Mouse (Mus musculus): ENCODE measurements around the gene Dnajc5. TPM values are rescaled to one million over a fixed set of nuclear protein-coding genes. Genes with fewer than 3 reads are reported as not detected.
A peak's percentile ranks its signal among the peaks of the same experiment; 100 is the strongest.

Gene Dnajc5
- polyA plus RNA-seq, 1 experiment from 2014 or later = 69.8 TPM

GRCm38 (mm10) chr2:181541761-181542380 is 21.6 kb downstream of the Dnajc5 start:
- H3K4me2 ChIP-seq (ENCODE audit: low read length) = no peak overlapping the region
- H3K36me3 ChIP-seq (ENCODE audit: control insufficient read depth, insufficient read depth, low read length) = peaks cover 21% of the 10 kb centered on the region
- no peaks in the 10 kb centered on the region for H3K27me3 ChIP-seq (ENCODE audit: control insufficient read depth, insufficient read depth, low read length)
- H3K9me3 ChIP-seq (ENCODE audit: control insufficient read depth, low read length) = no peaks in the 10 kb centered on the region
- 92% methylated on average over 6 of the region's 6 CpGs for WGBS
- no peak overlapping the region for H3K27ac ChIP-seq (replicated peaks in 1 of 2; ENCODE audit: control insufficient read depth in 1 of 2, insufficient read depth in 1 of 2, low read depth in 2 of 2, low read length in 2 of 2)
- H3K9ac ChIP-seq (ENCODE audit: low read length) = no peak overlapping the region
- peaks cover 4 to 9% of the 10 kb centered on the region in 2 experiments for H3K4me1 ChIP-seq (ENCODE audit: control insufficient read depth in 2 of 2, insufficient read depth in 2 of 2, low read length in 2 of 2)
- H3K4me3 ChIP-seq (ENCODE audit: control insufficient read depth in 1 of 2, insufficient read depth in 1 of 2, low read depth in 1 of 2, low read length in 2 of 2) = no peak overlapping the region
- no peak for ATAC-seq (ENCODE audit: insufficient number of reproducible peaks, insufficient read depth, low FRiP score, low read depth)

- Histone ChIP-seq H3K9ac (ENCODE audit: low read length) (no peak overlapping the region), H3K4me2 (ENCODE audit: low read length) (no peak overlapping the region), H3K27ac (replicated peaks in 1 of 2; ENCODE audit: control insufficient read depth in 1 of 2, insufficient read depth in 1 of 2, low read depth in 2 of 2, low read length in 2 of 2) (no peak overlapping the region), H3K4me1 (ENCODE audit: control insufficient read depth in 2 of 2, insufficient read depth in 2 of 2, low read length in 2 of 2) (no peaks in the 10 kb centered on the region), H3K27me3 (ENCODE audit: control insufficient read depth, insufficient read depth, low read length) (no peaks in the 10 kb centered on the region), H3K36me3 (ENCODE audit: control insufficient read depth, insufficient read depth, low read length) (peaks cover 57% of the 10 kb centered on the region), H3K4me3 (ENCODE audit: control insufficient read depth in 1 of 2, insufficient read depth in 1 of 2, low read depth in 1 of 2, low read length in 2 of 2) (no peak overlapping the region), H3K9me3 (ENCODE audit: control insufficient read depth, low read length) (no peaks in the 10 kb centered on the region)
- ATAC-seq (ENCODE audit: insufficient number of reproducible peaks, insufficient read depth, low FRiP score, low read depth) = no peak
- 88% methylated on average over 7 of the region's 7 CpGs for WGBS
Measured at GRCm38 (mm10) chr2:181546142-181546541, 25.9 kb downstream of the Dnajc5 start.

DNA sequence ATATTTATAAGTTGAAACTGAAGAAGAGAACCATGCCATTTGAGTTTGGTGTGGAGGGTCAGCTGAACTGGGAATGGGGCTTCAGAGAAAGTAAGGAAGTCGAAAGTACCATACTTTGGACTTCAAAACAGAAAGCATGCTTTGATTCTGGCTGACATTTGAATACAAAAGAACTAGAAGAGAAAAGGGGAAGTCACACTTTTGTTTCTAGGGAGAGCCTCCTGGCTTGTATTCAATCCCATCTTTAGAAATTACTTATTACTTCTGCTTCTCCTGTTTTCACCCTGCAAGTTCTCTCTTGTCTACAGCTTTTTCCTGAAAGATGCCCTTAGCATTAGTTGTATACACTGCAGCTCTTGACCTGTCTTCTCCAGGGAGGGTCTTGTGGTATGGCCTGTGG is 27.9 kb downstream of the Dnajc5 start:
- Histone ChIP-seq H3K9ac (ENCODE audit: low read length) (no peak overlapping the region), H3K4me3 (ENCODE audit: control insufficient read depth in 1 of 2, insufficient read depth in 1 of 2, low read depth in 1 of 2, low read length in 2 of 2) (no peak overlapping the region), H3K27ac (replicated peaks in 1 of 2; ENCODE audit: control insufficient read depth in 1 of 2, insufficient read depth in 1 of 2, low read depth in 2 of 2, low read length in 2 of 2) (no peak overlapping the region), H3K27me3 (ENCODE audit: control insufficient read depth, insufficient read depth, low read length) (no peaks in the 10 kb centered on the region), H3K9me3 (ENCODE audit: control insufficient read depth, low read length) (no peaks in the 10 kb centered on the region), H3K36me3 (ENCODE audit: control insufficient read depth, insufficient read depth, low read length) (peaks cover 73% of the 10 kb centered on the region), H3K4me1 (ENCODE audit: control insufficient read depth in 2 of 2, insufficient read depth in 2 of 2, low read length in 2 of 2) (no peaks in the 10 kb centered on the region), H3K4me2 (ENCODE audit: low read length) (no peak overlapping the region)
- no peak for ATAC-seq (ENCODE audit: insufficient number of reproducible peaks, insufficient read depth, low FRiP score, low read depth)
- WGBS = 74% methylated on average over 1 of the region's 1 CpGs

DNA sequence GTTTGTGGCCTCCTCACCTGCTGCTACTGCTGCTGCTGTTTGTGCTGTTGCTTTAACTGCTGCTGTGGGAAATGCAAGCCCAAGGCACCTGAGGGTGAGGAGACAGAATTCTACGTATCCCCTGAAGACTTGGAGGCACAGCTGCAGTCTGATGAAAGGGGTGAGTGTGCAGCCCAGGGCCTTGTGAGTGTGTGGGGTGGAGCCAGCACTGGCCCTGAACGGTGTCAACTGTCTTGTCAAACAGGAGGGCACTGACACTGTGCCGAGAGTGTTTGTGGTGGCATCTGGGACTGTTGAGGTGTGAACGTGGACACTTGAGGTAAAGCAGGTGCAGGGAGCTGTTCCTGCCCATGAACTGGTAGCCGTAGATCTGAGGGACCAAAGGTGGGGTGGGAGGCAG is 28.4 kb downstream of the Dnajc5 start:
- no peaks in the 10 kb centered on the region for H3K9me3 ChIP-seq (ENCODE audit: control insufficient read depth, low read length)
- peaks cover 76% of the 10 kb centered on the region for H3K36me3 ChIP-seq (ENCODE audit: control insufficient read depth, insufficient read depth, low read length)
- no peaks in the 10 kb centered on the region for H3K27me3 ChIP-seq (ENCODE audit: control insufficient read depth, insufficient read depth, low read length)
- no peak overlapping the region for H3K4me3 ChIP-seq (ENCODE audit: control insufficient read depth in 1 of 2, insufficient read depth in 1 of 2, low read depth in 1 of 2, low read length in 2 of 2)
- no peaks in the 10 kb centered on the region for H3K4me1 ChIP-seq (ENCODE audit: control insufficient read depth in 2 of 2, insufficient read depth in 2 of 2, low read length in 2 of 2)
- no peak overlapping the region for H3K27ac ChIP-seq (replicated peaks in 1 of 2; ENCODE audit: control insufficient read depth in 1 of 2, insufficient read depth in 1 of 2, low read depth in 2 of 2, low read length in 2 of 2)
- H3K9ac ChIP-seq (ENCODE audit: low read length) = no peak overlapping the region
- no peak overlapping the region for H3K4me2 ChIP-seq (ENCODE audit: low read length)
- 0 out of 2 replicates have a peak, but pooled peaks have one; percentile 4 for ATAC-seq (ENCODE audit: insufficient number of reproducible peaks, insufficient read depth, low FRiP score, low read depth)
- 51% methylated on average over 5 of the region's 5 CpGs for WGBS

GRCm38 (mm10) chr2:181550233-181550632 is 29.9 kb downstream of the Dnajc5 start:
- no peak overlapping the region for H3K4me2 ChIP-seq (ENCODE audit: low read length)
- H3K27ac ChIP-seq (replicated peaks in 1 of 2; ENCODE audit: control insufficient read depth in 1 of 2, insufficient read depth in 1 of 2, low read depth in 2 of 2, low read length in 2 of 2) = no peak overlapping the region
- H3K4me3 ChIP-seq (ENCODE audit: control insufficient read depth in 1 of 2, insufficient read depth in 1 of 2, low read depth in 1 of 2, low read length in 2 of 2) = no peak overlapping the region
- 98% methylated on average over 2 of the region's 2 CpGs for WGBS
- H3K9me3 ChIP-seq (ENCODE audit: control insufficient read depth, low read length) = no peaks in the 10 kb centered on the region
- no peaks in the 10 kb centered on the region for H3K27me3 ChIP-seq (ENCODE audit: control insufficient read depth, insufficient read depth, low read length)
- no peak for ATAC-seq (ENCODE audit: insufficient number of reproducible peaks, insufficient read depth, low FRiP score, low read depth)
- H3K9ac ChIP-seq (ENCODE audit: low read length) = no peak overlapping the region
- peaks cover 87% of the 10 kb centered on the region for H3K36me3 ChIP-seq (ENCODE audit: control insufficient read depth, insufficient read depth, low read length)
- H3K4me1 ChIP-seq (ENCODE audit: control insufficient read depth in 2 of 2, insufficient read depth in 2 of 2, low read length in 2 of 2) = no peaks in the 10 kb centered on the region

GRCm38 (mm10) chr2:181553772-181554171 is 33.5 kb downstream of the Dnajc5 start:
- Histone ChIP-seq H3K4me2 (ENCODE audit: low read length) (no peak overlapping the region), H3K4me3 (ENCODE audit: control insufficient read depth in 1 of 2, insufficient read depth in 1 of 2, low read depth in 1 of 2, low read length in 2 of 2) (no peak overlapping the region), H3K9me3 (ENCODE audit: control insufficient read depth, low read length) (no peaks in the 10 kb centered on the region), H3K4me1 (ENCODE audit: control insufficient read depth in 2 of 2, insufficient read depth in 2 of 2, low read length in 2 of 2) (no peaks in the 10 kb centered on the region), H3K36me3 (ENCODE audit: control insufficient read depth, insufficient read depth, low read length) (peaks cover 58% of the 10 kb centered on the region), H3K27ac (replicated peaks in 1 of 2; ENCODE audit: control insufficient read depth in 1 of 2, insufficient read depth in 1 of 2, low read depth in 2 of 2, low read length in 2 of 2) (no peak overlapping the region), H3K27me3 (ENCODE audit: control insufficient read depth, insufficient read depth, low read length) (no peaks in the 10 kb centered on the region), H3K9ac (ENCODE audit: low read length) (no peak overlapping the region)
- no peak for ATAC-seq (ENCODE audit: insufficient number of reproducible peaks, insufficient read depth, low FRiP score, low read depth)

- H3K4me1 ChIP-seq (ENCODE audit: control insufficient read depth in 2 of 2, insufficient read depth in 2 of 2, low read length in 2 of 2) = 0 out of 4 replicates have a peak, but pooled peaks cover 0 to 2% of the 10 kb centered on the region in 2 experiments
- H3K27ac ChIP-seq (replicated peaks in 1 of 2; ENCODE audit: control insufficient read depth in 1 of 2, insufficient read depth in 1 of 2, low read depth in 2 of 2, low read length in 2 of 2) = no peak overlapping the region
- H3K36me3 ChIP-seq (ENCODE audit: control insufficient read depth, insufficient read depth, low read length) = peaks cover 12% of the 10 kb centered on the region
- H3K4me2 ChIP-seq (ENCODE audit: low read length) = no peak overlapping the region
- H3K4me3 ChIP-seq (ENCODE audit: control insufficient read depth in 1 of 2, insufficient read depth in 1 of 2, low read depth in 1 of 2, low read length in 2 of 2) = no peak overlapping the region
- no peak overlapping the region for H3K9ac ChIP-seq (ENCODE audit: low read length)
- ATAC-seq (ENCODE audit: insufficient number of reproducible peaks, insufficient read depth, low FRiP score, low read depth) = no peak
- H3K9me3 ChIP-seq (ENCODE audit: control insufficient read depth, low read length) = no peaks in the 10 kb centered on the region
- H3K27me3 ChIP-seq (ENCODE audit: control insufficient read depth, insufficient read depth, low read length) = no peaks in the 10 kb centered on the region
- 79% methylated on average over 3 of the region's 3 CpGs for WGBS
Measured at GRCm38 (mm10) chr2:181567338-181567737, 47.1 kb downstream of the Dnajc5 start.
